Mouse (Mus musculus) liver, embryonic 14.5 days (tissue): ENCODE measurements around the gene Syt5.

Experiments
- CTCF ChIP-seq: IDR thresholded peaks from 2 replicates; pipeline ENCODE4 v1.5.1; 2016; ENCODE audit warnings: antibody characterized with exemption, low read depth, control low read depth
- EP300 ChIP-seq: IDR thresholded peaks from 2 replicates; pipeline ENCODE4 v1.6.1; 2016; ENCODE audit warnings: antibody characterized with exemption, low read depth

GRCm38 (mm10) chr7:4532005-4532729 is 15.2 kb downstream of the Syt5 start, which contains the start of gene Dnaaf3:
- TF ChIP-seq EP300 (no peak), CTCF (no peak)
